16 mouse cellular contexts compared by ENCODE assay signal in the genomic region with DNA sequence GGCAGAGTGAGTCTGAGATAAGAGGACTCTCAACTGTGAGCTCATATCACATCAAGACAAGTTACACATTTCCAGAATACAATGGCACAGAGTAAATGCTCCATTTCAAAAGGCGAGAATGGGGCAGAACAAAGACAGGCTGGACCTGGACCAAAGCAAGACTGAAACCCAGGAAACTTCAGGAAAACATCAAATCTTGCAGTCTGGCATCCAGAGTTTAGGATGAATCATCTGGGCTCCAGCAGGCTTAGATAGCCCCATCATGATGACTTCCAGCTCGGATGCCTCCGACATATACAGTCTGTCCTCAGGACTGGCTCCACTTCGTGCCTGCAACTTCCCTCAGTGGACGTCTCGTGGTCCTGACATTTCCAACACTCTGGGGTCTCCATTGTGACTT.
"Had no signal": no experiment of that assay in that cellular context is flagged by ENCODE, and none has a peak within 500 bp of the region (broad histone marks: within the 10 kb centered on the region; RNA-seq: fewer than 3 reads in every experiment).

No protein-coding gene starts in this region.

- H3K4me1 ChIP-seq: stomach, embryonic 15.5 days had no signal

- H3K27me3 ChIP-seq: neural tube, embryonic 13.5 days; neural tube, embryonic 15.5 days; stomach, embryonic 15.5 days had no signal

- H3K9me3 ChIP-seq: neural tube, embryonic 13.5 days; neural tube, embryonic 15.5 days; stomach, embryonic 15.5 days had no signal

- H3K27ac ChIP-seq: neural tube, embryonic 13.5 days; neural tube, embryonic 15.5 days; stomach, embryonic 15.5 days; stomach, postnatal 0 days had no signal

- DNase-seq: retina, postnatal 1 day; right cerebral cortex, adult 18-20 months; right cerebral cortex, postnatal 14 days; right cerebral cortex, postnatal 25 days; right cerebral cortex, postnatal 4 days; spleen, adult 18-20 months; thymus, adult 18-20 months; thymus, adult 2 months; thymus, postnatal 14 days; thymus, postnatal 25 days; thymus, postnatal 36 days; thymus, postnatal 4 days had no signal

- H3K4me2 ChIP-seq: neural tube, embryonic 13.5 days; neural tube, embryonic 15.5 days; stomach, embryonic 15.5 days had no signal

- H3K4me3 ChIP-seq: neural tube, embryonic 13.5 days; neural tube, embryonic 15.5 days; stomach, embryonic 15.5 days had no signal

- H3K36me3 ChIP-seq: neural tube, embryonic 13.5 days; neural tube, embryonic 15.5 days; stomach, embryonic 15.5 days had no signal

- H3K9ac ChIP-seq: neural tube, embryonic 13.5 days; neural tube, embryonic 15.5 days; stomach, embryonic 15.5 days had no signal
